Mouse (Mus musculus): ENCODE results near the gene Hectd2.

The Hectd2 gene

DNA sequence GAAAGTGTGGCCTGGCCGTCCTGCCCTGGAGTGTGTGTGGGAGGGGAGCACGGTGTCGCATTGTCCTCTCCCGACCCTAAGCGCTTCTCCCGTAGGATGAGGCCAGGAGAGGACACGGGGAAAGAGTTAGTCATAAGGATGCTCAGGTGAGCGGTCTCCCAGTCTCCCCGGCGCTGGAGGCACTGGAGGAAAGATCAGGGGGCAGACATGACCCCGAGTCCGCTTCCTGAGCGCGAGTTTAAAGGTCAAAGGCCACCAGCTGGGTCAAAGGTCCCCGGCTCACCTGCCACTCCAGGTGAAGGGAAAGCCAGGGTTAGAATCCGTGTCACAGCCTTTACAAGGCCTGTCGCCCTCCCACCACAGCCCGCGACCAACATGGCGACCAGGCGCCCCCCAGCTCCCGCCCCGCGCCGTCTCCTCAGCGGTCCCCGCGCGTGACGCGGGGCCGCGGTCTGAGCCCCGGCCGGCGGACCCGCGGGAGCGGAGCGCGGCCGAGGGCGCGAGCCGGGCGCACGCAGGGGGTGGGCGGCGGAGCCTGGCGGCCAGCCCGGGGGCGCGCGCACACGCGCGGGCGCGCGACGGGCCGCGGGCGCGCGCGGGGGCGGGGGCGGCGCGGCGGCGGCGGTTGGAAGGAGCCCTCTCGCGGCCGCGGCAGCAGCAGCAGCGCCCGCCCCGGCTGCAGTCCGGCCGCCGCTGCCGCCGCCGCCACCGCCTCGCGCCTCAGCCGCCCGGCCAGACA lies at the start of gene Hectd2:
Hectd2 (plus strand) TSS at position 594 of the 739 bp plus-strand sequence.
- DNase-seq (ENCODE audit: low spot score in 2 of 2), result no peak

GRCm38 (mm10) chr19:36504716-36505115 lies 49.7 kb upstream of the Hectd2 start:
- no peak for DNase-seq (ENCODE audit: low spot score in 2 of 2)

- no peak for DNase-seq (ENCODE audit: low spot score in 2 of 2)
Observed at GRCm38 (mm10) chr19:36511305-36511704, 43.1 kb upstream of the Hectd2 start.

- no peak for DNase-seq (ENCODE audit: low spot score in 2 of 2)
Observed at GRCm38 (mm10) chr19:36518461-36518860, 36.0 kb upstream of the Hectd2 start.

GRCm38 (mm10) chr19:36521568-36521967 lies 32.9 kb upstream of the Hectd2 start:
- DNase-seq (ENCODE audit: low spot score in 2 of 2), result no peak

DNA sequence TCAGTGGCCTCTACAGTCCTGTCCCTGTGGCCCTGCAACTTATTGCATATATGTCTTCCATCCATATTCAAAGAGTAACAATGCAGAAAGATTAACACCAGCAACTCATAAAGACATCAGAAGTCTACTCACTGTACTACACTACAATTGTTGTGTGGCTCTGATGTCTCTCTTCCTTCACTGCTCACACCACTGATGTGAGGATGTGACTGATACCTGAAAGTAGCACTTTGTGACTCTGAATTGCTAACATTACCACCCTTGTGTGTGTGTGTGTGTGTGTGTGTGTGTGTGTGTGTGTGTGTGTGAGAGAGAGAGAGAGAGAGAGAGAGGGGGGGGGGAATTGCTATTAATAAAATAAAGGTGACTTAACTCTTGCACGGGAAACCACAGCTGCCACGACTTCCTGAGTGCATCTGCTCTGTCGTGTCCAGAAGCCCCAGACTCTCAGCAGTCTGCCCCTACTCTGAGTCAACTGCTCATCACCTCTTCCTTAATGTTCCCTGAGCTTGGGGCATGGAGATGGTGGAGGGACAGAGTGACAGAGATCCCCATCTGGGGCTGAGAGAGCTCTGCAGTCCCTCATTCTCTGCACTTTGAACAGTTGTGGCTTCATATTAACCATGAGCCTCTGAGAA lies 31.8 kb upstream of the Hectd2 start:
- no peak for DNase-seq (ENCODE audit: low spot score in 2 of 2)

GRCm38 (mm10) chr19:36525071-36525470 lies 29.4 kb upstream of the Hectd2 start:
- DNase-seq (ENCODE audit: low spot score in 2 of 2), result no peak

DNA sequence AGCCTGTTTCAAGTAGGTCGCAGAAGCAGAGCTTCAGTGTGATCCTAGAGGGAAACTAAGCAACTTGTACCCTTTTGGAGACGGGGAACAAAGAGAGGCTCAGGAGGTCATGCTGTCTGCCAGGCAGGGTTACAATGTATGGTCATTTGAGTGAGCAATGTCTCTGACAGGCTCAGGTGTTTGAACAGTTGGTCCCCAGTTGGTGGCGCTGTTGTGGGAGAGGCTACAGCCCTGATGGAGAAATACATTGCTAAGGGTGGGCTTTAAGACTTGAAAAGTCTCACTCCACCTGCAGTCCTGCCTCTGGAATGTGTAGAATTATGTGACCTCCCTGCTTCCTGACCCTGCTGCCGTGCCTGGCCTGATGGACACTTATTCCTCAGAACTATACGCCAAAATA lies 21.4 kb upstream of the Hectd2 start:
- no peak for DNase-seq (ENCODE audit: low spot score in 2 of 2)

GRCm38 (mm10) chr19:36534011-36534765 lies 20.3 kb upstream of the Hectd2 start:
- no peak for DNase-seq (ENCODE audit: low spot score in 2 of 2)

GRCm38 (mm10) chr19:36534766-36535140 lies 19.7 kb upstream of the Hectd2 start:
- no peak for DNase-seq (ENCODE audit: low spot score in 2 of 2)

- DNase-seq (ENCODE audit: low spot score in 2 of 2), result no peak
Observed at GRCm38 (mm10) chr19:36535186-36535585, 19.3 kb upstream of the Hectd2 start.

DNA sequence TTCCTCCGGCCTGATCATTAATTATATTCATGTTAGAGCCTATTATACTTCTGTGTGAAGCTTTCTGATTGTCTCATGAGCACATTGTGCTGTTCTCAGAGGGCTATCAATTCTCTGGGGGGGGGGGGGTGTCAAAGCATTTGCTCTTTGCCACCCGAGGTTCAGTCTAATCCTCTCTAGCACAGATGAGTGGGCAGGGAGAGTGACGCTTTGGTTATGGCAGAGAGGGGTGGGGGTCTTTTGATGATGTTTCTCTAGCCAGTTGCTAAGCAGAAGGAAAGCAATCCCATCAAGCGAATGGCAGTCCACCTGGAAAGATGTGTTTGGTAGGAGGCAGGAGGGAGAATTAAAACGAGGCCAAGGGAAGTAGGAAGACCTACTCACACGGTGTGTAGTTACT lies 18.6 kb upstream of the Hectd2 start:
- DNase-seq (ENCODE audit: low spot score in 2 of 2), result no peak

- no peak for DNase-seq (ENCODE audit: low spot score in 2 of 2)
Observed at GRCm38 (mm10) chr19:36536929-36537328, 17.5 kb upstream of the Hectd2 start.

GRCm38 (mm10) chr19:36538528-36538927 lies 15.9 kb upstream of the Hectd2 start:
- DNase-seq (ENCODE audit: low spot score in 2 of 2), result peak in 1 of 2 experiments; percentile 10

- no peak for DNase-seq (ENCODE audit: low spot score in 2 of 2)
Observed at GRCm38 (mm10) chr19:36539311-36539710, 15.1 kb upstream of the Hectd2 start.

- no peak for DNase-seq (ENCODE audit: low spot score in 2 of 2)
Observed at GRCm38 (mm10) chr19:36540012-36540606, 14.3 kb upstream of the Hectd2 start.

- no peak for DNase-seq (ENCODE audit: low spot score in 2 of 2)
Observed at GRCm38 (mm10) chr19:36540776-36541175, 13.7 kb upstream of the Hectd2 start.

- no peak for DNase-seq (ENCODE audit: low spot score in 2 of 2)
Observed at GRCm38 (mm10) chr19:36553561-36554045, 836 bp upstream of the Hectd2 start.

DNA sequence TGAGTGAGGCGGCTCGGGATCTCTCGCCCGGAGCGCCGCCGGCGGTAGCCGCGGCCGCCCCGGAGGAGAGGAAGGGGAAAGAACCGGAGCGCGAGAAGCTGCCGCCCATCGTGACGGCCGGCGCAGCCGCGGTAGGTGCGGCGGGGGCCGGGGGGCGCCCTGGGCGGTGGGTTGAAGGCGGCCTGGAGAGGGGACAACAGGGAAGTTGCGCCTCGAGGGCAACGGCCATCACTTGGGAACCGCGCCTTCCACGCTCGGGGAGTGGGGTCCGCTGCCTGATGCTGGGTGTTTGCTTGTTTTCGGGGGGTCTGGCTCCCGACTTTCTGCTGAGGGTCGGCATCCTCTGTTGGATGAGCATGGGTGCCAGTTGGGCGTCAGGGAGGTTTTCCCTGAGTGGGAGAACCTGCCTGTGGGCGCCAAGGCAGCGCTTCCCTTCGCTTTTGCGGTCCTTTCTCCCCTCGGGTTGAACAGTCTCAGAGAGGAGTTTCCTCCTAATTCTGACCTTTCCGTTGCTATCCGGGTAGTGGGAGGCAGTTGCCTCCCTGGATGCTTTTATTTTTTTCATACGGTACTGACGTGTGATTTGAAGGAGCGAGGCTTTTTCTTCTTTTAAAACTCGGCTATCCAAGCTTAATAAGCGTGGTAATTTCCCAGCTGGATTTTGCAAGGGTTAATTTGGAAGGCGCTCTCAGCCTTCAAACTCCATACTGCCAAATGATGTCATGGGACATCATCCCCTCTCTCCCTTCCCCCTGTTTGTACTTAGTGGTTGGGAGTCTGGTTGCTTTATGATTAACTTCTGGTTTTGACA lies 551 bp downstream of the Hectd2 start:
- DNase-seq (ENCODE audit: low spot score in 2 of 2), result peak in 1 of 2 experiments; percentile 18

GRCm38 (mm10) chr19:36559331-36559730 lies 4.9 kb downstream of the Hectd2 start:
- no peak for DNase-seq (ENCODE audit: low spot score in 2 of 2)

DNA sequence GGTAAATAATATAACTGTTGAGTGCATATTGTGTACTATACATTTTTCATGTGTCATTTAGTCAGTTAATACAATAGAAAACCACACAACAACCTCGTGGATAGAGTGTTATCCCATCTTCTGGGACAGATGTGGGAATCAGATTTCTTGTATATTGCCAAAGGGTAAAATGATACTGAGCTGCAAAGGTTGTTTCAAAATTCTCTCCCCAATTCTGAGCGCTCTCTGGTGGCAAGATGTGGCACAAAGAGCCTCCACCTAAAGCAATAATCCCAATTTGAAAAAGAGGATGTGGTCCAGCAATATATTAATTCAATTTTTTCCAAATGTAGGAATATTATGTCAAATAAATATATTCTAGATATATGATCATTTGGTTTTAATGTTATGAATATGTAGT lies 5.7 kb downstream of the Hectd2 start:
- no peak for DNase-seq (ENCODE audit: low spot score in 2 of 2)
